Mouse (Mus musculus) embryonic fibroblast, embryonic 13.5 days (primary cell): Measurements from ENCODE around the gene Atg4d.

ENCODE experiments used
- CTCF ChIP-seq: IDR thresholded peaks from 2 replicates; pipeline ENCODE4 v1.5.1; 2011; ENCODE audit warnings: mild to moderate bottlenecking, control low read depth, low read length, moderate library complexity, borderline replicate concordance; ENCODE audit not compliant: insufficient read depth
- POLR2A ChIP-seq: IDR thresholded peaks from 2 replicates; pipeline ENCODE4 v1.6.1; 2011; ENCODE audit warnings: low read depth, mild to moderate bottlenecking, control low read depth, low read length, moderate library complexity

DNA sequence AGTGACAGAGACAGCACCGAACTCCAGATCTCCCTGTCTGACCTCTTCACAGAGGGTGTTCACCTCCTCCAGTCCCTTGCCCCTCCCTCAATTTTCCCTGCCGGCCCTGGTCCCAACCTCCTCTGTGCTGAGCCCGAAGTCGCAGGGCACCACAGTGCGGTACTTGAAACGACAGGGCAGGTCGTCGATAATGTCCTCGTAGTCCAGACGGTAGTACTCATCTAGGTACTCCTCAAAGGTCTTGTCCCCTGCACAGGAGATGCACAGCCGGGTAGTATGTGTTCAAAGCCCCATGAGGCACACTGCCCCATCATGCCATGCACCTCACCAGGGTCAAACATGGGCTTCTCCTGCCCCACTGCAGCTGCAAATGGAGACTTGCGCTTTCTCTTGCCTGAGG is 10.6 kb downstream of the Atg4d start:
- TF ChIP-seq CTCF (no peak), POLR2A (no peak)
